Mouse (Mus musculus) NIH3T3 (cell line): ENCODE results near the gene Dppa2.
"Not testable (repeated sequence)": the region's sequence is repeated elsewhere in the genome, so short reads cannot be mapped to it uniquely, and the experiment has no call there.

Experiments used
- DNase-seq: peaks from one replicate; pipeline ENCODE4 v3.0.0-alpha.2; 2012; ENCODE audit warnings: low read depth

Dppa2 gene

GRCm38 (mm10) chr16:48303509-48303908 lies at the start of gene Dppa2:
Gene Dppa2 (plus strand): TSS chr16:48303908.
- no peak for DNase-seq

- no peak for DNase-seq
Observed at GRCm38 (mm10) chr16:48254584-48254983, 49.1 kb upstream of the Dppa2 start.

- no peak for DNase-seq
Observed at GRCm38 (mm10) chr16:48259519-48259918, 44.2 kb upstream of the Dppa2 start.

GRCm38 (mm10) chr16:48262901-48263300 lies 40.8 kb upstream of the Dppa2 start:
- DNase-seq: no peak

- DNase-seq: no peak
Observed at GRCm38 (mm10) chr16:48265856-48266255, 37.9 kb upstream of the Dppa2 start.

- DNase-seq: no peak
Observed at GRCm38 (mm10) chr16:48276940-48277339, 26.8 kb upstream of the Dppa2 start.

GRCm38 (mm10) chr16:48280883-48281282 lies 22.8 kb upstream of the Dppa2 start:
- no peak for DNase-seq

GRCm38 (mm10) chr16:48282801-48283200 lies 20.9 kb upstream of the Dppa2 start:
- no peak for DNase-seq

- no peak for DNase-seq
Observed at GRCm38 (mm10) chr16:48283517-48283916, 20.2 kb upstream of the Dppa2 start, which contains the start of gene Dppa4. Gene Dppa4 (plus strand): TSS chr16:48283733.

GRCm38 (mm10) chr16:48285517-48285916 lies 18.2 kb upstream of the Dppa2 start:
- no peak for DNase-seq

GRCm38 (mm10) chr16:48297384-48298136 lies 6.1 kb upstream of the Dppa2 start:
- DNase-seq: no peak

GRCm38 (mm10) chr16:48299884-48300283 lies 3.8 kb upstream of the Dppa2 start:
- DNase-seq: no peak

GRCm38 (mm10) chr16:48303983-48304382 lies 275 bp downstream of the Dppa2 start:
- no peak for DNase-seq

- DNase-seq: not testable (repeated sequence)
Observed at GRCm38 (mm10) chr16:48308916-48309315, 5.2 kb downstream of the Dppa2 start.

GRCm38 (mm10) chr16:48309912-48310630 lies 6.4 kb downstream of the Dppa2 start:
- no peak for DNase-seq

GRCm38 (mm10) chr16:48315294-48315693 lies 11.6 kb downstream of the Dppa2 start:
- DNase-seq: no peak

- no peak for DNase-seq
Observed at GRCm38 (mm10) chr16:48320781-48321180, 17.1 kb downstream of the Dppa2 start.

GRCm38 (mm10) chr16:48323133-48323532 lies 19.4 kb downstream of the Dppa2 start:
- DNase-seq: no peak

GRCm38 (mm10) chr16:48323602-48324345 lies 20.1 kb downstream of the Dppa2 start:
- DNase-seq: no peak

GRCm38 (mm10) chr16:48326903-48327302 lies 23.2 kb downstream of the Dppa2 start:
- peak; percentile 3 for DNase-seq

GRCm38 (mm10) chr16:48328420-48328819 lies 24.7 kb downstream of the Dppa2 start:
- no peak for DNase-seq

- no peak for DNase-seq
Observed at GRCm38 (mm10) chr16:48331822-48332221, 28.1 kb downstream of the Dppa2 start.

- DNase-seq: no peak
Observed at GRCm38 (mm10) chr16:48335326-48335725, 31.6 kb downstream of the Dppa2 start.
